Mouse (Mus musculus) forelimb bud, embryonic 11.5 days (tissue): ENCODE results near the gene Gm10153.
A peak's percentile ranks its signal among the peaks of the same experiment; 100 is the strongest.
"Not testable (repeated sequence)": the region's sequence is repeated elsewhere in the genome, so short reads cannot be mapped to it uniquely, and the experiment has no call there.

Experiments
- DNase-seq: peaks from one replicate; pipeline ENCODE4 v3.0.0-alpha.2; 2012; ENCODE audit warnings: low read depth, low spot score

The Gm10153 gene

GRCm38 (mm10) chr7:142190289-142190688 lies at the start of gene Gm10153:
Gene Gm10153, minus strand, starts transcription at chr7:142190389.
- DNase-seq: no peak

GRCm38 (mm10) chr7:142231540-142231939 lies 41.4 kb upstream of the Gm10153 start:
- DNase-seq: no peak

DNA sequence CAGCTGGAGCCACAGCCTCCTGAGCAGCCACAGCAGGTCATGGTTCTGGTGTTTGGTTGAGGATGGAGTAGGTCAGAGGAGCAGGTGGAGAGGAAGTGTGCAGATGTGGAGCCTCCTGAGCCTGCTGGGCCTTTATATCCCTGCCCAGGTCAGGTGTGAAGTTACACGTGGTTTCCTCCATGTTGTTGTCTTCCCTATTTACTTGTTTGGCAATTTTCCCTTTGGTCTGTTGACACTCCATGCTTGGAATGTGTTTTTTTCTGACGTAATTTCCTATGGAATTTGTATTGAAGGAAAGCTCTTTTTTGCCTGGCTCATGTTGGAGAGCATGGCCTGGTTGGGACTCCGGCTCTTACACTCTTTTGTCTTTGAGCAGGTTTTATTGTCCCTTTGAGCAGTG lies 39.7 kb upstream of the Gm10153 start, which contains the start of gene Krtap5-5:
Gene Krtap5-5 (minus strand): TSS at position 101 of the 400 bp plus-strand sequence.
- not testable (repeated sequence) for DNase-seq

- no peak for DNase-seq
Measured at GRCm38 (mm10) chr7:142224518-142224917, 34.3 kb upstream of the Gm10153 start.

DNA sequence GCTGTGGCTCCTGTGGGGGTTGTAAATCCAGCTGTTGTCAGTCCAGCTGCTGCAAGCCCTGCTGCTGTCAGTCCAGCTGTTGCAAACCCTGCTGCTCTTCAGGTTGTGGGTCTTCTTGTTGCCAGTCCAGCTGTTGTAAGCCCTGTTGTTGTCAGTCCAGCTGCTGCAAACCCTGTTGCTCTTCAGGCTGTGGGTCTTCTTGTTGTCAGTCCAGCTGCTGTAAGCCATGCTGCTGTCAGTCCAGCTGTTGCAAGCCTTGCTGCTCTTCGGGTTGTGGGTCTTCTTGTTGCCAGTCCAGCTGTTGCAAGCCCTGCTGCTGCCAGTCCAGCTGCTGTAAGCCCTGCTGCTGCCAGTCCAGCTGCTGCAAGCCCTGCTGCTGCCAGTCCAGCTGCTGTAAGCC lies 21.9 kb upstream of the Gm10153 start:
- DNase-seq: not testable (repeated sequence)

- no peak for DNase-seq
Measured at GRCm38 (mm10) chr7:142211559-142211958, 21.4 kb upstream of the Gm10153 start, which contains the start of gene Gm7579. Gene Gm7579, plus strand, starts transcription at chr7:142211859.

GRCm38 (mm10) chr7:142206891-142207290 lies 16.7 kb upstream of the Gm10153 start:
- not testable (repeated sequence) for DNase-seq

GRCm38 (mm10) chr7:142205488-142205887 lies 15.3 kb upstream of the Gm10153 start:
- DNase-seq: no peak

GRCm38 (mm10) chr7:142201064-142201463 lies 10.9 kb upstream of the Gm10153 start, which contains the start of gene Krtap5-3:
Gene Krtap5-3, plus strand, starts transcription at chr7:142201364.
- DNase-seq: no peak

DNA sequence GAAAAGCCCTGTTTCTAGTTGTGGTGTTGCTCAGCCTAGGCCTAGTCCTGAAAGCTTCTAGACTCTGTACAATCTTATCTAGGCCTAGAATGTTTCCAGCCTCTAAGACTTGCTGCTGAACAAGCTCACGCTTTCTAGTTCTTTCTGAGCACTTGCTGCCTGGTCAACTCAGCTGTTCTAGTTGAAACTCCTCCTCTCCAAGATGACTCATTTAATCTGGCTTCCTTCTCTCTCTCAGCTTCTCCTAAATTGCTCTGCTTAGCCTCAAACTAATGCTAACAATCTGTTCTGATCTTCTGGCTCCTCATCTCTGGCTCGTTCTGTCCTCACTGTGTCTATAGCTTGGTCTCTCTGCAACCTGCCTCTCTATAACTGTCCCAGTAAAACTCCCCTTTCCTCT lies 8.6 kb upstream of the Gm10153 start:
- DNase-seq: no peak

DNA sequence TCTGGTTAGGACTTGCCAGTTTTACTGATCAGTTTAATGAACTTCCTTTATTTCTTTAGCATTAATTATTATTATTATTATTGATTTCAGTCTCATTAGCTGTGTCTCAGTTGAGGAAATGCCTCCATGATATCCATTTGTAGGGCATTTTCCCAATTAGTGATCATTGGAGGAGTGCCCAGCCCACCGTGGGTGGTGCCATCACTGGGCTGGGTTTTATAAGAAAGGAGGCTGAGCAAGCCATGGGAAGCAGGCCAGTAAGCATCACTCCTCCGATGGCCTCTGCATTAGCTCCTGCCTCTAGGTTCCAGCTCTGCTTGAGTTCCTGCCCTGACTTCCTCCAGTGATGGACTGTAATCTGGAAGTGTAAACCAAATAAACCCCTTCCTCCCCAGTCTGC lies 2.0 kb downstream of the Gm10153 start:
- no peak for DNase-seq

DNA sequence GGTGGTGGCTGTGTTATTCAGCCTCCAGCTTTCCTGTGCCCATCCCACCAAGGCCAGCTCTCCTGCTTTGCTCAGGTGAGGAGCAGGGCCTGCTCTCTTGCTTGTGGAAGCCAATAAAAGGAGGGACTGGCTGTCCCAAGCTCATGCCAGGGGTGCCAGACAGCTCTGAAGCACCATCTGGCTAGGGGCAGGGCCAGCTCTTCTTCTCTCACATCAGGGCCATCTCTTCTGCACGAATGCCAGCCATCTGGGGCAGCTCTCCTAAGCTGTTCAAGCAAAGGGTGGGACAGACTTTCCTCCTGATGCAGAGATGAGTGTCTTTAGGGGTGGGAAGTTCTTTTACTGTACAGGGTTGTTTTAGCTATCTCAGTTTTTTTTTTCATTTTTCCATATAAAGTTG lies 9.2 kb downstream of the Gm10153 start:
- no peak for DNase-seq

DNA sequence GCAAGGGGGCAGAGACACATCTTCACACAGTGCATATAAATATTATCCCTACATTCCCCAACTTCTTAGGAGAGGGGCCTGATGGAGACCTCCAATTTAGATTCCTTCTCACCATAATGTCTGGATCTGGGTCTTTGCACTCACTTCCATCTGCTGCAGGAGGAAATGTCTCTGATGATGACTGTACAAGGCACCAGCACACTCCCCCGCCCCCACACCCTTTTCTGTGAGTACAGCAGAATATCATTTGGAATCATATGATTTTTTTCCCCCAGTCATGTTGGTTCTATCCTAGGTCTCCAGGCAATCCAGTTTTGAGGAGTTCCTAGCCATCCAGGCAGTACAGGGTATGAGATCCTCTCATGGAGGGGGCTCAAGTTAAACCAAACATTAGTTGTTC lies 11.5 kb downstream of the Gm10153 start:
- no peak for DNase-seq

DNA sequence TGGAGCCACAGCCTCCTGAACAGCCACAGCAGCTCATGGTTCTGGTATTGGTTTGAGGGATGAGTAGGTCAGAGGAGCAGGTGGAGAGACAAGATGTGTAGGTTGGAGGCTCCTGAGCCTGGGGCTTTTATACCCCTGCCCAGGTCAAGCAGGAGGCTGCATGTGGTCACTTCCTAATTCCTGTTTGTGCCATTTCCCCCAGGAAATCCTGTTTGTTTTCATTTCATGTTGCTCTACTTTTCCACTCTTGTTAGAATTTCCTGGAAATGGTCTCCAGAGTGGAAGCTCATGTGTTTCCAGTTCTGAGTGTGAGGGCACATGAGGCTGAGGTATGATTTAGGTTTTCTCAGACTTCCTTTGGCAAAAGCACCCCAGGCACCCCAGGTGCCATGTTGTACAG lies 14.3 kb downstream of the Gm10153 start, which contains the start of gene Krtap5-2:
Gene Krtap5-2 (minus strand): TSS at position 101 of the 400 bp plus-strand sequence.
- not testable (repeated sequence) for DNase-seq

DNA sequence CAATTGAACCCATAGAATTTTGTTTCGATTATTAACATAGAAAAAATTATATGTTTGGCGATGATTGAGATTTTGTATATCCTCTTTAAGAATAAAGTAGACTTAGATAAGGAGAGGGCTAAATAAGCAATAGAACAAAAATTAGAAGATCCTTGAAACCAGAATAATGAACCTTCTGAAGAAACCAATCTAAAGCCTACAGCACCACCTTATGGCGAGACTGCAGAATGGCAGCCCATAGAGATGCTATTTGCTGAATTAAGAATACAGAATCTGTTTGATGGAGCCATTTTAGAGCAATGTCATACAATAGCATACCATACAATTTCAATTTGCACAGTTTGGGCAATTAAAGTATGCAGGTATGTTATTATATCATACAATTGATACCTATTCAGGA lies 20.4 kb downstream of the Gm10153 start:
- DNase-seq: peak; percentile 35

GRCm38 (mm10) chr7:142165639-142166038 lies 24.6 kb downstream of the Gm10153 start, which contains the start of gene Gm4553:
Gene Gm4553, minus strand, starts transcription at chr7:142165739.
- DNase-seq: not testable (repeated sequence)

DNA sequence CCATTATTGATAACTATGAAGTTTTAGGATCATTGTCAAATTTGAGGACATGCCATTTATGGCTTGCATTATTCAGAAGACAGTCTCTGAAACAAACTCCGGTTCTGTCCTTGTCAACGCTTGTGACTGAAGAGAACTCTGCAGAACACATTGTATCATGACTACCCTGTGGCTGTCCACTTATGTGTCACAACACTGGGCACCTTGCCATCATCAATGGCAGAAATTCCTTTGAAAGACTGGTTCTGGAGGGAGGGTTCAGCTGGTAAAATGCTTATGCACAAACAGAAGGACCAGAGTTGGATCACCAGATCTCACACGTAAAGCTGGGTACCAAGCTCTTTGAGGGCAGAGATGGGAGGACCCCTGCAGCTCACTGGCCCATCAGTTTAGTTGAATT lies 30.8 kb downstream of the Gm10153 start:
- DNase-seq: no peak

DNA sequence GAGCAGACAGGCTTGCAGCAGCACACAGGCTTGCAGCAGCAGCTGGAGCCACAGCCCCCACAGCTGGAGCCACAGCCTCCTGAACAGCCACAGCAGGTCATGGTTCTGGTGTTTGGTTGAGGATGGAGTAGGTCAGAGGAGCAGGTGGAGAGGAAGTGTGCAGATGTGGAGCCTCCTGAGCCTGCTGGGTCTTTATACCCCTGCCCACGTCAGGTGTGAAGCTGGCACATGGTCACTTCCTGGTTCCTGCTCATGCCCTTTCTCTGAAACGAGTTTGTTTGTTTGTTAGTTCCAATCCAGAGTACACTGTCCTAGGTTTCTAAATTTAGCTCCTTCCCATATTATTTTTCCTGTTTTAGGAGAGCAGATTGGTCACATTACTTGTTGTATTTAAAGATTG lies 33.2 kb downstream of the Gm10153 start, which contains the start of gene Gm29735:
Gene Gm29735 (minus strand): TSS at position 101 of the 400 bp plus-strand sequence.
- DNase-seq: not testable (repeated sequence)

DNA sequence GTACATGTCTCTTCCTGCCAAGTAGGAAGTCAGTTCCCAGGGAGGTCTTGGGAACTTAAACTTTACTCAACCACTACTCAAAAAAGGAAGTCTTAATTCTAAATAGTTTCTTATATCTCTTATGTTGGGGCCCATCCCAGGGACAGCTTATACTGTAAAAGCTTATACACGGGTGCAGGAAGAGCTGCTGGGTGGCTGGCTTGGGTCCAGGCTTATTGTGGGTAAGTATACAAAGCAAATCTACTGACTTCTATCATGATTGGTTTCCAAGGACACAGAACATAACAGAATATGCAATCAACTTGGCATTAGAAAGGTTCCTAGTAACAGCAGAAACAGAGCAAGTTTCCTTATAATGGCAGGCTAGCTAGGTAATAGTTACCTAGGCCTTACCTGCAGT lies 34.9 kb downstream of the Gm10153 start:
- no peak for DNase-seq

- DNase-seq: no peak
Measured at GRCm38 (mm10) chr7:142152191-142152590, 38.0 kb downstream of the Gm10153 start.

- no peak for DNase-seq
Measured at GRCm38 (mm10) chr7:142148633-142149032, 41.6 kb downstream of the Gm10153 start.

- peak; percentile 61 for DNase-seq
Measured at GRCm38 (mm10) chr7:142146033-142146432, 44.2 kb downstream of the Gm10153 start.

DNA sequence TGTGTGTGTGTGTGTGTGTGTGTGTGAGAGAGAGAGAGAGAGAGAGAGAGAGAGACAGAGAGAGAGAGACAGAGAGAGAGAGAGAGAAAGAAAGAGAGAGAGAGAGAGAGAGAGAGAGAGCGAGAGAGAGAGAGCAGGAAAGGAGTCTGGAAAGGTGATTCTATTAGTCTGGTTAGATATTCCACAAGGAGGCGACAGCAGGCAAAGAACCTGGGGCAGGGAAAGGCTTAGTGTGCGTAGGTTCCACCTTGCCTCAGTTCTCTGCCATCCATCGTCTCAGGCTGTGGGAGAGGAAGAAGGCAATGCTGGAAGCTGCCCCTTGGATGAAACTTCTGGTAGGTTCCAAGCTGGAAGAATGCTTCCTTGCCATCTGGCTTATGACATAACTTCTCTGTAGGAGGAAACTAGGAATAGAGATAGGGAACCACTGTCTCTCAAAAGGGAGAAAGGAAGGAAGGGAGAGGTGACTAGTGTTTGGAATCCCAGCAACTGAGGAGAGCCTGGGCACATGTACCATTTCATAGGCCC lies 44.7 kb downstream of the Gm10153 start:
- no peak for DNase-seq

GRCm38 (mm10) chr7:142144507-142144906 lies 45.7 kb downstream of the Gm10153 start, which contains the start of gene Gm45337:
Gene Gm45337, minus strand, starts transcription at chr7:142144607.
- DNase-seq: no peak
